Mouse (Mus musculus): ENCODE results near the gene Sesn1. TPM values are rescaled to one million over a fixed set of nuclear protein-coding genes. Genes with fewer than 3 reads are reported as not detected.

Sesn1 gene
- total RNA-seq, 2 experiments from 2014 or later = 19.9 to 22.6 TPM

DNA sequence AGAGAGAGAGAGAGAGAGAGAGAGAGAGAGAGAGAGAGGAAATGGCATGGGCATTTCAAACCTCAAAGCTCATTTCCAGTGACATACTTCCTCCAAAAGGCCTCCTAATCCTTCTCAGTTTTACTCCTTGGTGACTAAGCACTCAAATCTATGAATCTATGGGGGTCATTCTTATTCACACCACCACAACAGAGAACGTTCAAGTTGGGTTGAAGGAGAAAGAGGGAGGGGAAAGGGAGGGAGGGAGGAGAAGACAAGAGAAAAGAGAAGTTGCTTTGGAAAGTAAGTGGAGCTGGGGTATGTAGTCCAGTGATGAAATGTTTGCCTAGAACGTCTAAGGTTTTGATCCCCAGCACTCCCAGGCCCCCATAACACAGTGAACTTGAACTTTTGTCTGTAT lies 60.4 kb downstream of the Sesn1 start:
- no peak for DNase-seq

DNA sequence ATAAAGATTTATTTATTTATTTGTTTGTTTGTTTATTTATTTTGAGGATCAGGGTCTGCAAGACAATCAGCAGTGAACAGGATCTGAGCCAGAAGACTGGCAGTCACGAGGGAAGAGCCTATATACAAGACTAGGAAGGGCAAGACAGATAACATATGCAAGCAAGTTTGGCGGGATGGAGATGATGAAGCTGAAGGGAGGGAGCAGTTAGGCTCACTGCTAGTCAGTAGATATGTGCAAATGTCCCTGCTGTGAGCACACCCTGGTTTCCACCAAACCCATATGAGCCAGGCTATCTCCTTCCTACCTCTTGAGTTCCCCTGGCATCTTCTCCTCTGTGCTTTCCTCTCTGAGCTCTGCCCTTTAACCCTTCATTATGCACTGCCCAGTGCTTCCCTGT lies 61.8 kb downstream of the Sesn1 start:
- no peak for DNase-seq

DNA sequence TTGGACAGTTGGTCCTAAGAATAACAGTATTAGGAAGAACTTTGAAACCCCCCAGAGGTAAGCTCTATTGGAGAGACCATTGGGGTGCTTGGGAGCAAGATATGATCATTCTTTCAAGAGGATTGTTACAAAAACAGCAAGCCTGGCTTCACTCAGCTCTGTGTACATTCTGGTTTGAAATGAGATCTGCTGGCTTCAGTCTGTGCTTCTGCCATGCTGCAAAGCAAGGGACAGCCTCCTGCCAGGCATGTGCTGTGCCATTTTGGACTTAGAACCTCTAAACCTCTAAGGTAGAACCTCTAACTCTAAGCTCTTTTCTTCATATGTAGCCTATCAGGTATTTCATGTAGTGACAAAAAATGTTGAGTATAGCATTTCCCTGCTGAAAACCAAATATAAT lies 65.9 kb downstream of the Sesn1 start:
- DNase-seq = no peak

DNA sequence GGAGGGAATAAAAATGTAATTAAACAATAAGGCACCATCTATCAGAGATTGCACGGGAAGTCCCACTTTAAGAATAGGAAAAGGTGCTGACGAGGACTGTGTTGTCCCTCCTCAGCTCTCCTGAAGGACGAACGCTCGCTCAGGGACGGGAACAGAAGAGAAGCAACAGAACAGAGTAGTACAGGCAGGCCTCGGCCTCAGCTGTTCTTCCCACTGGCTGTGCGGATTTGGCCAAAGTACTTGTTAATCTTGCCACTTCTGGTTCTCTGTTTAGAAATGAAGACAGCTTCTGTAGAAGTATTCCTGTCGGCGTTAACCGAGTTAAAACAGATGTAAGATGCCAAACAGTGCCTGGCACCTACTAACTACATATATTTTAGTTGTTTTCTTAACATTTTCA lies 68.6 kb downstream of the Sesn1 start:
- DNase-seq = no peak

DNA sequence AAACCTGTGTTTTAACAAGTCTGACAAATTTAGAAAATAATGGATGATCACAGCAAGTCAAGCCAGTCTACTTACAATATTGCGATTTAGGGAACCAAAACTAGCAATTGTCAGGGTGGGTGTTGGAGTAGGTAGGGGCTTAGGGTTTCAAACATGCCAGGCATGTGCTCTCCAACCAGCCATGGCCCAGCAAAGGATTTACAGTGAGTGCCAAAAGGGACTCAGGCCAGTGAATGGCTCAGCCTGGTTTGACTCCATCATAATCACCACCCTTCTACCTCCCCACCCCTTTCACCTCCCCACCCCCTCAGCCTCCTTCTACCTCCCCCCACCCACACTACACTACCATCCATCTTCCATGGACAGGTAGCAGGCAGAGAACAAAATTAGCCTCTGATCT lies 69.9 kb downstream of the Sesn1 start:
- DNase-seq = no peak

DNA sequence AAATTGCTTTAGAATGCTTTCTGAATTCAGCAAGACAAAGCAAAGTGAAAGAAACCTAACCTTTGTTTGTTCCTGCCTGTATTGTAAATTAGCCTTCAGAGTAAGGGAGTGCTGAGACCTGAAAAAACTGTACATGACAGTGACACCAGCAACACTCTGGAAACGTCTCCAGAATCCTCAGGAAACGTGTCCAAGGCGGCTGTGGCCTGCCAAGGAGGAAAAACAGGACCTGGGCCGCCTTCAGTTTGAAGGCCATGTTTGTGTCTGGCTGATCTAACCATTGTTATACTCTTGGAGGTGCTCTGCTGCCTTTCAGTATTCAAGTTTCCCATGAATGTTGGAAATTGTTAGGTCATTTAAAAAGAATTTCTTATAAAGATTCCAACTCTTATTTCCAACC lies 70.5 kb downstream of the Sesn1 start:
- DNase-seq = no peak

DNA sequence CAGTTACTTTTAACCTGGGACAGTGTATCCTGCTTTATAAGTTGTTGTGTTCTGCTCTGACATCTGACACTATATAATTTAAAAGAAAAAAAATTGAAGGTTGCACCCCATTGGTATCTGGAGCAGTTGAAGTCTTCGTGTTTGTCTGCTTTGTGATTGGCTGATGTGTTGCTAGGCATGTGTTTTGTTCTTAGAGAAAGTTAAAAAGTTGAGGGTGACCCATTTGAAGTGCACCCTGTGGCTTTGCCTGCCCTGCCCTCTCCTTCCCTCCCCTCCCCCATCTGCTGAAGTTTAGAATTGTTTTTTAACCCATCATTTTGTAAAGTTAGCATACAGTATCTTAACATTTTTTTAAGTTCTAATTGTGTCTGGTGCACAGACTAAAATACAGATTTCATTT lies 71.0 kb downstream of the Sesn1 start:
- no peak for DNase-seq

DNA sequence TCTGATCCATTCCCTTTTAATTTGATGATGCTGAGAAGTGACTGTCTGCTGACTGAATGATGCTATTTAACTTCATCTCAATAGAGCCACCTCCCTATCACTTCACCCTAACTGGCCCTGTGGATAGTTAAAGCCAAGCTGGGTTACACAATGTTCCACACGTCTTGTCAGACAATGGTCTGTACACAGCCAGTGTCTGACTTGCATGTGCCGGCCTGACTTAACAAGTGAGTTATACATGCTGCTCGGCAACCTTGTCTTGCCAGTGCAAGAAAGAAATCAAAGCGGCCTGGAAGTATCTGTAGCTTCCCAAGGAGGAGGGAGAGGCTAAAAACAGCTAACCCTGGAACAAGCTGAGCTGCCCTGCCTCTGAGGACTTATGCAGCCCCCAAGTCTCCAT lies 71.7 kb downstream of the Sesn1 start:
- DNase-seq = no peak

DNA sequence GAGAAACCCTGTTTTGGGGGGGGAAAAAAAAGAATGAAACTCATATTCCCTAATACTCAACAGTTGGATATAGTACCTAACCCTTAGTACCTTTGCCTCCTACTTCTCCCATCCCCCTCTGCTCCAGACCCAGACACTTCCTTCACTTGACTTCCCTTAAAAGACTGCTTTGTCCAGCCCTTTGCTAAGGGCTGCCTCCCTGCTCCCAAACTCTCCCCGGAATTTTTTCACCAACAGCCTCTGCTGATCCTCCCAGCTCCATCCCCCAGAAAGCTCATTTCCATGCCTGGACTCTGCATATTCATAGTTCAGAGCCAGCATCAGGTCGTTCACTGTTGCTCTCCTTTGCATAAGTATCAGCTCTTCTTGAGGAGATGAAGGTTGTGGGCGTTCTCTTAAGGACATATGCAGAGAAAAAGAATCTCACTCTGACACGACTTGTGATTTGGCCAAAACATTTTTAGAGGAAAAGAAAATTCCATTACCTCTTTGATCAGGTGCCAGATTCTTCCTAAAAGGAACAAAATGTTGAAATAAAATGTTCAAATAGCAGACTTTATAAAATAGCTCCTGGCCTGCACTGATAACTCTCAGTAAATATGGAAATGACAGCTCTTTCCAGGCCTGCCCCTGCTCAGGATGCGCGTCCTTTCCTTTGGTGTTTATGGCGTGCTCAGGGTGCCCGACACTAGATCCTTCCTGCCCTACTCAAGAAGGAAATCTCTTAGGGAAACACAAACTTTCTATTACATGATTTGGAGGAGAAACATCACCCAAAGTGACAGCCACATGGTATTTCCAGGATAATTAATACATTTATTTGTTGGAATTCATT lies 74.2 kb downstream of the Sesn1 start:
- DNase-seq = peak; percentile 27 to 30

DNA sequence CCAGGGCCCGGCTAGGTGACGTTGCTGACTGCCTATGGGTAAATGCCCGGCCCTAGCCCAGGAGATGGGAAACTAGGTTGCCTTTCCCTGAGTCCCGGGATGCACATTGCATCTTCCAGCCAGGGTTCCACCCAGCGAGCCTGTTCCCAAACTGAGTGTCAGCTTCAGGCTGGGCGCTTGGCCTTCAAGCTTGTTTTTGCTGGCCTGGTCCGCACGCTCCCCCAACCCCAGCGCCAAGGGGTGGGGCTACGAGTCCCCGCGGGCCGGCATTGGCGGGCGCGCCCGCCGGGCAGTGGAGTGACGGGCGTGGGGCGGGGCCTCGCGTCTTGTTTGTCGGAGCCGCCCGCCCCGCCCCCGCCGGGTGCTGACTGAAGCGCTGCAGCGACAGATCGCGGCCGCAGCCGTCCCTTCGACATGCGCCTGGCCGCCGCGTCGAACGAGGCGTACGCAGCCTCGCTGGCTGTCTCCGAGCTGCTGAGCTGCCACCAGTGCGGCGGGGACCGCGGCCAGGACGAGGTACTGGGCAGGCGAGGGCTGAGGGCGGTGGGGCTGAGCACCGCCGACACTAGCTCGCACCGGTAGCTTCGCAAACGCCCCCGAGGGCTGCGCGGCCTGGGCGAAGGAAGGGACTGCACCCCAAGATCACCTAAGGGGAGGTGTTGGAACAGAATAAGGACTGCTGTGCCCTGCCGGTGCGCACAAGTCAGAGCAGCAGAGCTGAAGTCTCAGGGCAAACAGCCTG lies 77.5 kb downstream of the Sesn1 start:
- DNase-seq = peak; percentile 97 to 99

DNA sequence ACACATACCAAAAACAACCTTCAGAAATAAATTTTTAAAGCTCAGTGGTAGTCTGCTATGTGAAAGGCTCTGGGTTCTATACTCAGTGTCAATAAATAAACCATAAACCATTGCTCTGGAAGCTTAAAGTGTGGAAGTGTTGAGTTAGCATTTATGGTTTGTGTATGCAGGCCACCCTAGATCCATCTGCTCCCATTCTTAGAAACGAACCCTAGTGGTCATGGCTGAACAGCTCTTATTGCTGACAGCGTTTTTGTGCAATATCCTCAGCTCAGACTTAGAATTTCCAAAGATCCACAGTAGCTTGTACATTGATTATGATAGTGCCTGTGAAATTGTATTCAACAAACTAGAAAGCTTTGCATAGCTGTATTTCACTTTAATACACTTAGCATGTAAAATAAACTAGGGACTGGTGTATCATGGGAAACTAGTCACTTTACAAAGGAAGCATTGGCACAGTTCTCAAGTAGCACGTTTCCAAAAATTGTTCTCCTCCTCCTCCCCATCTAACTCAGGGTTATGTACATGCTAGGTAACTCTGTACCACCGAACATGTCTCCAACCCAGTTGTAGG lies 78.7 kb downstream of the Sesn1 start:
- DNase-seq = no peak

DNA sequence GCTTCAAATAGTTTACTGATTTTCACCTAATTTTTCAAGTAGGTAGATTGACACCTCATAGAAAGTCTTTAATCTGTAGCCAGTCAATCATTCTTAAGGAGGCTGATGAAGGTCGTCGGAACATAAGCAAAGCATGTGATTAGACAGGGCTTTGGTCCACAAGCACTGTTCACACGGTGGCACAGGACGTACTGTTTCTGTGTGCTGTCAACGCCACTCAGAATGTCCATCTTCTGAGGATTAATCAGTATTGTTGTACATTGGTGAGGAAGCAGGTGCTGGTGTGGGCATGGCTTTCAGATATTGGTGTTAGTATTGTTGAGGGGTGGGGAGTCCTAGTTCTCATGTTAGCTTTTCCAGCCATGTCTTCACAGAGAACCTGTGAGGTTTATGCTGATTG lies 79.8 kb downstream of the Sesn1 start:
- DNase-seq = no peak

DNA sequence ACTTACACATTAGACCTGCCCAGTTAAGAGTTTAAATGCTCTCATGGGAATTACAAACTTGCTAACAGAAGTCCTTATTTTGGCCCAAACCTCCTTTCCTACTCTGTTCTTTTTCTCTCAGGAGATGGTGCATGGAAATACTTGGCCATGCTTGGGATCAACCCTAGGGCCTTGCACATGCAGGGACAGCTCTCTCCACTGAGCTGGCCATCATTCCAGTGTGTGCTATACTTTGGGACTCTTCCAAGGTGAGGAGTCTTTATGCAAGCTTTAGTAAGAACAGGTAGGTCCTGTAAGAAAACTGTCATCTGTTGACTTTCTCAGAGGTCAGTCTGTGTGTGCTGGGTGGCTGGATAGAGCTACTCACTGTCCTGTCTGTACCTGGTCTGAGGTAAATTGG lies 80.8 kb downstream of the Sesn1 start:
- no peak for DNase-seq

DNA sequence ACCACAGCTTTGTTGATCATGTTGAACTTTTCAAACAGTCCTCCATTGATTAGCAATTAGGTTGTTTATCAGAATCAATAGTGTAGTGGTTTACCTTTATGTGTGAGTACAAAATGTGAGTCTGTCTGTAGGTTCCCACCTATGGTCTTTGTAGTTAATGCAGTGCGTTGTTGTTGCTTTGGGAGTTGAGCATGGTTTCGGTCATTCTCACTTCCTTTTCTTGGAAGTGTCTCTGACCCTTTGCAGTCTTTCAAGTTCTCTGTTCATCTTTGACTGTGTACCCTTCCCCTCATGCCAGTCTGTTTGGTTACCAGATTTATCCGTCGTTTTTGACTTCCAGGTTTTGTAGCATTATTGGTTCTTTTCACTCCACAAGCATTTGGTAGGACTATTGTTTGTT lies 81.6 kb downstream of the Sesn1 start:
- no peak for DNase-seq

DNA sequence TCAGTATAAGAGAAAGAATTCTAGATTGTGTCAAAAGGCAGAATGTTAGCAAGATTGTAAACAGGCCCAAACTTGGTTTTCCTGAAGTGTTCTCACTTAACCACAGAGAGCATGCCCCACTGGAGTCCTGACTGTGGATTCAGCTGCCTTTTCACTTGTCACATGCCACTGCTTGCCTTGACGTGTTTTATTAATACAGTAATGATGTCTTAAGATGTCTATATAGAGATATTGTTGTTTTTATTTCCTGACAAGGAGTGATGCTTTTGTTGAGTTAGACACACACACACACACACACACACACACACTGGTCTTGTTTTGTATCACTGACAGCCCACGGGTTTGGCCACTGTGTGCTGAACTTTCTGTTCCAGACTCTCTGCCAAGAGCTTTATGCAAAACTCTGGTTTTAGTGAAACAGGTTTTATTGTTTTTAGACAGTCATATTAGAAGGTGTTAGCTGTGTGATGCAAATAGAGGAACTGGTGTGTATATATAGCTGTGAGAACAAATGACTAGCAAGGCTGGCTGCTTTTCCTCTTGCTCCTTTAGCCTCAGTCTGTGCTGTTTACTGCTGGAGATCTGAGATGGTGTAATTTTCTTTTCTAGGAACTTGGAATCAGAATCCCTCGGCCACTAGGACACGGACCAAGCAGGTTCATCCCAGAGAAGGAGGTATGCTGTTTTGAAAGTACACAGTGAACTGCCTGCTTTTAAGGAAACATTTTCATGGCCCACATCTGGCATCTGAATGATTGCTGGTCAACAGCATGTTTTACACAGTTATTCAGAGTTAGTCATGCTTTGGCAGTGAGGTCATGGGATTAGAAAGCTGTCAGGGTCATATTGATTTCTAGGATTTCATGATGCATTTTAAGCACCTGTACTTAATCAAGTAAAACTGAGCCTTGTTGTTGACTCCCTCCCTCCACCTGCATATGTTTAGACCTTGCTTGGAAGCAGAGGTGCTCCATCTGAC lies 84.0 kb downstream of the Sesn1 start:
- peak; percentile 23 to 57 for DNase-seq

DNA sequence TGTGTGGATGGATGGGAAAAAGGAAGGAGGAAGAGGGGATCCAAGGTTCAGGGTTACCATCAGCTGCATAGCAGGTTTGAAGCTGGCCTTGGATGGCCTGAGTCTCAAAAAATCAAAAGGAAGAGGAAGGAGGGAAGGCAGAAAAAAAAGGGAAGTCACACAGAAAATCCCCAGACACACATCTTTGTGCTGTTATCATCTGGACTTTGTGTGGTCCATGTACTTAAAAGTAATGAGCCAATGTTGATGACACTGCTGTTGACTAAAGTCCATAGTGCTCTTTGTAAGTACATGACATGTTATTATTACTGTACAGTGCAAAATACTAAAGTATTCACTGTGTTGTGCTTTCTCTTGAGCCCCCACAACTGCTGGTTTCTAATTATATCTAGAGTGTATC lies 86.7 kb downstream of the Sesn1 start:
- no peak for DNase-seq

DNA sequence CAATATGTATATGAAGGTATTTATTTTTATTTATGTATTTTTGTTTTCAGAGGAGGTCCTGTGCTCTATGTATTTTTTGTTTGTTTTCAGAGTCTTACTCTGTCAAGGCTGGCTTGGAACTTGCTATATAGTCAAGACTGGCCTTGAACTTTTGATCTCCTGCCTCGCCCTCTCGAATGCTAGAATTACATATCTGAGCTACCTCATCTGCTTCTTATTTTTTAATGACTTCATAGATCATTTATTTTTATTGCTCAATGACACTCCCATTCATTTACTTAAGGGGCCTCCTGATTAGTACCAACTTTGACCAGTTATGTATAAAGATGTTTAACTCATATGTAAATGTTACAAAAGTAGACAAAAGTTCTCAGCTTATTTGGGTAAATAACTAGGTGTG lies 87.1 kb downstream of the Sesn1 start:
- DNase-seq = no peak

DNA sequence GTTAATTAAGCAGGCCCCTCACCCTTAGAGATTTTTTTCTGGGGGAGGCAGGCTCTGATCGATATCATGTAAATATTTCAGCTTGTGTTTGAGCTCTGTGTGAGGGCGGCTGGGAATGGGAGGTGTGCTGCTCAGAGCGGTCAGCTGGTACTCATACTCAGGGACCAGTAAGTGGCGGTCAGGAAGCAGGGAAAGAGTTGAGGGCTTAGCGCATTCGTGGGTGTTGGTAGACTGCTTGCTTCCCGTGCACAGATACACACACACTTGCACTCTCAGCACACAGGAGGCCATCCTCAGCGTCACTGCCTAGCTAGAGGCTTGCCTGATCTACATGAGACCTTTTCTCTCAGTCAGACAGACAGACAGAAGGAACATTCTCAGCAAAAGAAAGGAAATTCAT lies 91.7 kb downstream of the Sesn1 start:
- DNase-seq = no peak

DNA sequence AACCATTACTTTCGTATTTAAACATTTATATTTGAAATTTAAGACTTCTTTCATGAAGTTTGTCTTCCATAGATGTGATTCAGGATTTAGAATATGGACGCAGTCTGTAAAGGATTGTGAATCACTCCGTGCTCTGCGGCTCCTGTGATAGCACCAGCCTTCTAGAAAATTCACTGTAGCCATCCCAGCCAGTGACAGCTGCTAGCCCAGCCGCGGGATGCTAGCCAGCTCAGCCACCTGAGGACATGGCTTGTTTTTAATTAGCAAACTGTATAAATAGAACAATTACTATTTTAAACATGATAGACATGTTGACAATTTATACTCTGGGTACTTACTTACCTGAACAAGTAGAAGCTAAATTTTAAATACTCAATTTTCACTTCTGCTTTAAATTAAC lies 92.1 kb downstream of the Sesn1 start:
- no peak for DNase-seq

DNA sequence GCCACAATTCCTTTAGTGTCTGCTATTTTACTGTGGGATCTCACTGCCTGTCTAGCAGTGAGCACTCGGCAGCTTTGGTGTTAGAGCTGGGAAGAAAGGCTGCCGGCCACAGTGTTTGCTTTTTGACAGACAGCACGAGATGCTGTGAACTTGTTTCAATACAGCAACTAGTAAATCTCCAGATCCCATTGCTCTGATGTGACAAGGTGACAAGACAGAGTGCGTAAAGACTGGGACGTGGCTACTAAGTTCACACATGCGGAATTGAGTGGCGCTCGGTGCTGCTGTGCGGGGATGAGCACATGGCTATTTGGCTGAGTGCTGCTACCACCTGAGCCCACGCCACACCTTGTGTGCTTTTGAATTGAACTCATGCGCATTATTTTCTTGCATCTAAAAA lies 97.7 kb downstream of the Sesn1 start:
- DNase-seq = no peak

DNA sequence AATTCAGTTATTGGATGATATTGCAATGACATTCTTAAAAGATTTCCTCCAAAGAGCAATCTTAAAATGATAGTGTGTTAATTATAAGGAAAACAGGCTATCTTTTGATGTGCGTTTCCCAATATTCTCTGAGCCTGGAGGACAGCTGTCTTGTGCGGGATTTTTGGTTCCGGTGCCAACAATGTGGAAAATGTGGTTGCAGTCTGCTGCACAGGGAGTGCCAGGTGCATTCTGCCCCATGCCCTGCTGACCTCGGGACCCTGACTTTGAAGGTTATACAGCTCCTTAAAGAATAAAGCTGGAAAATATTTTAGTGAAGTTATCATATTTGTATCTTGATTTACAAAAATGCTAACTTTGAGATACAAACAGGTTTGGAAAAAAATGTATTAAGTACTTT lies 98.2 kb downstream of the Sesn1 start:
- no peak for DNase-seq

DNA sequence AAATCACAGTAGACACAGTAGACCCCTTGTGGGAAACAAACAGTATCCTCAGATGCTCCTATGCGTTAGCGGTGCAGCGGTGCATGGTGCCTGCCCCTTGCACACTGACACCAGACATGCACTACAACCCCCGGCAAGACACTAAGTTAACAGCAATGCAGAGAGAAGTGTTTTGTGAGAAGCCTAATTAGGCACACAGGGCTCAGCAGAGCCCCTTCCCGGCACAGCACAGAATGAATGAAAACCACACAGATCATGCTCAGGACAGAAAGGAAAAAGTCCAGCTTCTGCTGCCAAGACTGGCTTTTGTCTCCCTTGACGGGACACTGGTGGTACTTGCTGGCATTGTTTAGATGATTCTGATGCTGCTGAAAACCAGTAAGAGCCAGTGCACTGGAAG lies 99.2 kb downstream of the Sesn1 start:
- no peak for DNase-seq
